Mouse (Mus musculus) heart, adult 2 months (tissue): Measurements from ENCODE around the gene Lingo1.

Source experiments
- CTCF ChIP-seq: fragments of 200-600 bp; IDR thresholded peaks from 2 replicates; pipeline ENCODE4 v1.8.1; 2022; ENCODE audit warnings: antibody characterized with exemption, mild to moderate bottlenecking, moderate library complexity
- EP300 ChIP-seq: fragments of 200-500 bp; IDR thresholded peaks from 2 replicates; pipeline ENCODE4 v1.6.1; 2011; ENCODE audit warnings: low read depth, low read length, control low read depth; ENCODE audit not compliant: insufficient read depth
- POLR2A ChIP-seq: fragments of 200-500 bp; IDR thresholded peaks from 2 replicates; pipeline ENCODE4 v1.6.1; 2011; ENCODE audit warnings: mild to moderate bottlenecking, low read depth, low read length, control low read depth; ENCODE audit not compliant: insufficient read depth

DNA sequence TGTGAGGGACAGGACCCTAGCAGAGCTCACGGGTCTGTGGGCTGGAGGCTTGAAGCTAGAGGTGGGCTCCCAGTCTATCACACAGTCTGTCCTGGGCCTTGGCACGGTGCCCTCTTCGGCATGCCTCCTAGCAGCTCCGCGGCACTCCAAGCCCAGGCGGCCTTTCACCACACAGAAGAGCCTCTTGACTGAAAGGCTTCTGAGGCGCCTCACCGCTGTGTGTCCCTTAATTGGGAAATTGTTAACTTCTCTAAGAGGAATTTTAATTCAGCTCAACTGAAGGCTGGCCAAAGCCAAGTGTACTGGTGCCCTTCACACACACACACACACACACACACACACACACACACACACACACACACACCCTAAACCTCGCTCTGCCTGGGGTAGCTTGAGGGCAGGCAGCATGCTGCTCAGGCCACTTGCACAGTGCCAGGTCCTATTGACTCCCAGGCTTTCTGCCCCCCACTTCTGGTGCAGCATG is 28.6 kb downstream of the Lingo1 start:
- TF ChIP-seq POLR2A (no peak), CTCF (no peak), EP300 (no peak)
